Mouse (Mus musculus) retina, embryonic 14.5 days (tissue): ENCODE data around the gene Slco4a1.
A peak's percentile ranks its signal among the peaks of the same experiment; 100 is the strongest.

Experiments used
- DNase-seq: peaks from one replicate; pipeline ENCODE4 v3.0.0-alpha.2; 2015; ENCODE audit warnings: low spot score

Gene Slco4a1

DNA sequence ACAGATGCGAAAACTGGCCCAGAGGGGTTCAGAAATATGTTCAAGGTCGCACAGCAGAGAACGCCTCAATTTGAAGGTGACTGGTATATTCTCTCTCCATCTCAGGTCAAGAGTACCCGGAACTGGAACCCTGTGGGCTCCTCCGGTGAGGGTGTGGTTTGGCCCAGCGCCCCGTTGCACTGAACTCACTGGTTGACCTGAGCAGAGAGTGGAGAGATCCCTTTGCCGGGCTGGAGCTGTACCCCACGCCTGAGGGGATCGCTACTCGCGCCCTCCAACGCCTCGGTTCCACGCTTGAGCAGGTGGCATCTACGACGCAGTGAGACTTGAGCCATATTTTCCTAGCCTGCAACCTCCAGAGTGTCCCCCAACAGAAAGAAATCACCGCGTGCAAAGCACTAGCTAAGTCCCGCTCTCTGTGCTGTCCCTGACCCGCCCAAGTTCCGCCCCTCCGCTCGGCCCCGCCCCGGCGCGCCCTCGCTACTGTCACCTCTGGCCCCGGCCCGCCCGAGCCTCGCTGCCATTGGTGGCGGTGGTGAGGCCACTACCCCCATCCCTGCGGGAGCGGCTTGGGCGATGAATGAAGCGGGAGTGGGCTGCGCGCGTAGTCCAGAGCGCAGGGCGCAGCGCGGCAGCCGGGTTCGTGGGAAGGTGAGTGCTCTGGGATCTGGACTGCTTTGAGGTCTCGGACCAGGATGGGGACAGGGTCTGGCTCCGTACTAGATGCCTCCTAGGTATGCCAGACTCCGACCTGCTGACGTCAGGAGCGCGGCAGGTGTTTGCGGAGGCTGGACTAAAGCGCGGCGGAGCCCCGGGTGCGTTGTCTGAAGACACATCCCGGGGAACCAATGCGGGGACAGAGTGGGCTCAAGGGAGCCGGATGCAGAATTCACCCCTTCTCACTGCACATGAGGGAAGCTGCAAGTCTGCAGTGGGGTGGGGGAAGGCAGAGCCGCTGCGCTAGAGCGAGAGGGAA lies at the start of gene Slco4a1:
Gene Slco4a1, plus strand, starts transcription at position 523 of the 976 bp plus-strand sequence.
- peak; percentile 91 for DNase-seq

DNA sequence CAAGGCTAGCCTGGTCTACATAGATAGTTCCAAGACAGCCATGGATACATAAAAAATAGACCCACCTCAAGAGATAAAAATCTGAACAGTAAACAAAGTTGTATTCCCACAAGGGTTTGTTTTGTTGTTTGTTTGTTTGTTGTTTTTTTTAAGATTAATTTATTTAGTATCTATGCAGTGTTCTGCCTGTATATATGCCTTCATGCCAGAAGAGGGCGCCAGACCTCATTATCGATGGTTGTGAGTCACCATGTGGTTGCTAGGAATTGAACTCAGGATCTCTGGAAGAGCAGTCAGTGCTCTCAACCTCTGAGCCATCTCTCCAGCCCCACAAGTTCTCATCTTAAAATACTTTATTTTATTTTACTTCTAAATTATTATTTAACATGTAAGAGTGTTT lies 47.6 kb upstream of the Slco4a1 start:
- no peak for DNase-seq

DNA sequence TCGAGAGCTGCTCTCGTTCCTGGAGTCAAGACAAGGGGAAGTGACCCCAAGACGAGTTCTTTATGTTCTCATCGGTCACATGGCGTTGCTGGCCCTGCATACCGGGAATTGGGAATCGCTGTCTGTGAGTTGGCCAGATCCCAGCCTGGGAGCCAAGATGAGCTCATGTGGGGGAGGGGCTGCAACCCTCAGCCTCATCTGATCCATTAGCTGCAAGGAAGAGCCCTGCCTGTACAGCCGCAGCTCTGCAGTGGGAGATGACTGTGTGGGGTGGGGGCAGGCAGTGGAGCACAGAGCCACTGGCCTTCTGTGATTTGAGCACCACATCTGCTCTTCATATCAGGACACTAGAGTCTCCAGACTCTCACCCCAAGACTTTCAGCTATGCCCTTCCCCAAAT lies 45.6 kb upstream of the Slco4a1 start:
- DNase-seq = peak; percentile 41

DNA sequence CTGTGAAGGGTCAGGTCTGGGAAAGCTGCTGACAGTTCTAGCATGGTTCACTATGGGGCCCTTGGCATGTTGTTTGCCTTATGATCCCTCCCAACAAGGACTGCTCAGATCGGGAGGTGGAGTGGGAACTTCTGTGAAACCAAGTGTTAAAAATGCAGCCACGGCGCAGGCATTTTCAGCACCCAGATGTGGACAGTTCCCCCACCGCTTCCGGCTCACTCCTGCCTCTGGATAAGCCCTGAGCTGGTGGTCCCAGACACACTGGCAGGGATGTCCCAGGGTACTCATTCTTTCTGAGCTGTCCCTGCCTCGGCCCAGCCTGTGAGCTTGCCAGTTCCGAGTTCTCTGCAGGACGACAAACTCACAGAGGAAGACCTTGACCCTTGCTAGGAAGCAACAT lies 45.0 kb upstream of the Slco4a1 start:
- peak; percentile 59 for DNase-seq

DNA sequence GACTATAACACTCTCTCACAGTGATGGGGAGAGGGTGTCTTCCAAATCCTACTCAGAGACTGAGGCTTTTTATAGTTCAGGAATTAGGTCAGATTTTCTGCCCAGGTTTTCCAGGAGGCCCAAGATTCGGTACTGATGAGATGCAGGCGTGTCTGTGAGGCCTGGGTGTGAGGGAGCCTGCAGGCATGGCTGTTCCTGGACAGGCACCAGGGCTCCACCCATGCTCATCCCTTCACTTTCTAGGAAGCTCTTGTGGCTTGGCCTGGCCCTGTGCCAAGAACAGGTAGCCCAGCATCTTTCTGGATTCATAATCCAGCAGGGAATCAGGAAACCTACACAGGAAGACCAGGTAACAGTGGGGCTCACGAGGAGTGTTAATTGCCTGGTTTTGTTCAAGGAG lies 40.4 kb upstream of the Slco4a1 start:
- DNase-seq = no peak

DNA sequence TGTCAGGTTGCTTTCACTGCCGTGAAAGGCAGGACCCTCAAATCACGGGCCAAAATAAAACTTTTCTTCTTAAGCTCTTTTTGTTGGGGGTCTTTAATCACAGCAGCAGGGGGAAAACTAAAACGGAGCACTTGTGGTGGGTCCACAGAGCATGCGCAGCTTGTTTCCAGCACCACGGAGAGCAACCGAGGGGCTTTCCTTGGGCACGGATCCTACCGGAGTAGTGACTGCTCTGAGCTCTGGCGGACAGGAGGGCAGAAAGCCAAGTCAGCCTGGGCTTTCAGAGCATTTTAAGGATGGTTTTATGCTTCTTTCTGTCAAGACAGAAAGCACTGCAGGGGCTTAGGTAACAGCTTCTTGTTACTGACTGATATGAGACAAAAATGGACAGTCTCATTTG lies 38.3 kb upstream of the Slco4a1 start:
- DNase-seq = peak; percentile 44

DNA sequence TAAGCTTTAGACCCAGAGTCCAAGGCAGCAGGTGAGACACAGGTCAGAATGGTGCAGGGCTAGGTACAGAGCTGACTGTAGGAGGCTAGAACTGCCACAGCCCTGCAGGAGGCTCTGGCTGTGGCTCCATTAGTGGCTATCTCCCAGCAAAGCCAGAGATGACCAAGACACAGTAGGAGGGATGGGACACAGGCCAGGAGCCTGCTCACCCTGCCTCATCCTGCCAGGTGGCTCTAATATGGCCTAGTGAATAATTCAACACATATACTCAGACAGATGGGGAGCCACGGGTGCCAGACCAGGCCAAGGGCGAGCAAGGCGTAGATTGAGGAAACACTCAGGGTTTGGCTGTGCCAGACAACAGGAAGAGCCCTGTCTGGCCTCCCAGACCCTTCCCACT lies 35.4 kb upstream of the Slco4a1 start:
- DNase-seq = no peak

DNA sequence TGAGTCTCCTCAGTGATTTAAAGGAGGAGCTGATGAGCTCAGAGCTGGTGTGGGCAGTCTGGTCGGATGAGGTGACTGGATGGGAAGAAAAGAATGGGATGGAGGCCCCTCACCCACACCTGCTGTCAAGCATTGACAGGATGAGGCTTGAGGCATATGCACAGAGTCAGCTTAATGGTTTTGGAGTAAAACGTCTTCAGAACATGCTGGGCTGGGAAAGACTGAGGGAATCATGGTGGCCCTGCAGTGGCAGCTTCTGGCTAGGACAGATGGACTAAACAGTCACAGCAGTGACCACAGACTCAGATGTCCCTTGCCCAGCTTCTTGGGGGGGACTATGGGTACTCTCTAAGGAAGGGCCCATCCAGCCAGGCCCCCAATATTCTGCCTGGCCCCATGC lies 30.9 kb upstream of the Slco4a1 start:
- DNase-seq = no peak

DNA sequence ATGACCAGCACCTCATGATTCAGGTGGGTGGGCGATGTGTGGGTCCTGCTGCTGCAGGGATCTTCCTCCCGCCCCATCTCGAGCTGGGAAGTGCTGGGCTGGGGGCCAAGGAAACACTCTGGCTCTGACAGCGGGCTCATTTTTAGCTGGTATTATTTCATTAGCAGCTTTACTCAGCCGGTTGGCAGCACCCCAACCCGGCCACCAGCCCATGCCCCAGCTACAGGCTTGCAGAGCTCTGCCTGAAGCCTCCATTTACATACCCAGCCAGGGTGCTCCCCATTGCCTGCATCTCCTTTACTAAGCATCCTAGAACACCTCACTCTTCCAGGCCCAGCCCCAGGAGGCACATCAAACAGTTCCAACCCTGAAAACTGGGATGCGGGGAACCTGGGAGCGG lies 29.0 kb upstream of the Slco4a1 start:
- DNase-seq = no peak

DNA sequence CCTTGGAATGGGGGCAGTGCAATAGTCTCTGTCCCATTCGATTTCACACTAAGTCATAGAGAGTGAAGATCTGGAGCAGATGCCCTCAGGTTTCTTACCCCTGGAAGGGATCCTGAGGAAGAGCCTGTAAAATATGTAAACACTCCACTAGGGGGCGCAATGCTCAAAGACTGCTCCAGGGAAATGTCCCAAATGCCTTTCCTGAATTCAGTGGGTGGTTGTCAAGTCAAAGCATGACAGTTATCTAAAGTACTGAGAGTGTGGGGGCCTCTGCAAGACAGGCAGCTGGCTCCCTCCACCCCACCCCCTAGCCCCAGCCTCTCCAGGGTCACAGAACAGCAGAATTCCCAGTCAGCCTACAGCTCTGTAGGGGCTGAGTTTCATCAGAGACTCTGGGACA lies 27.7 kb upstream of the Slco4a1 start:
- DNase-seq = peak; percentile 73

DNA sequence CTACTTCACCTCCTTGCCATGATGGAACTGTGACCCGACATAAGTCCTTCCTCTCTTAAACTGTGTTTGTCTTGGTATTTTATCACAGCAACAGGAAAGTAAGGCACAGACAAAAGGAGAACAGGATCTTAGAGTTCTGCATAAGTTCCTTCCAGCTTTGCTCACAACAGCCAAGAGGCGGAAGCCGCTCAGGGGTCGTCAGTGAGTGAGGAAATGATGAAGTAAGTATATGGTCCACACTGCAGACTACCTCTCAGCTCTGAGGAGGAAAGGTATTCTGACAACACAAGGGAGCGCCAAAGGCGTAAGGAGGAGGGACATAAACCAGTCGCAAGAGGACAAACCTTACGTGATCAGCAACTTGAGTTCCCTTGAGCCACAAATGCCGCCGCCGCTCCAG lies 25.4 kb upstream of the Slco4a1 start:
- DNase-seq = no peak

DNA sequence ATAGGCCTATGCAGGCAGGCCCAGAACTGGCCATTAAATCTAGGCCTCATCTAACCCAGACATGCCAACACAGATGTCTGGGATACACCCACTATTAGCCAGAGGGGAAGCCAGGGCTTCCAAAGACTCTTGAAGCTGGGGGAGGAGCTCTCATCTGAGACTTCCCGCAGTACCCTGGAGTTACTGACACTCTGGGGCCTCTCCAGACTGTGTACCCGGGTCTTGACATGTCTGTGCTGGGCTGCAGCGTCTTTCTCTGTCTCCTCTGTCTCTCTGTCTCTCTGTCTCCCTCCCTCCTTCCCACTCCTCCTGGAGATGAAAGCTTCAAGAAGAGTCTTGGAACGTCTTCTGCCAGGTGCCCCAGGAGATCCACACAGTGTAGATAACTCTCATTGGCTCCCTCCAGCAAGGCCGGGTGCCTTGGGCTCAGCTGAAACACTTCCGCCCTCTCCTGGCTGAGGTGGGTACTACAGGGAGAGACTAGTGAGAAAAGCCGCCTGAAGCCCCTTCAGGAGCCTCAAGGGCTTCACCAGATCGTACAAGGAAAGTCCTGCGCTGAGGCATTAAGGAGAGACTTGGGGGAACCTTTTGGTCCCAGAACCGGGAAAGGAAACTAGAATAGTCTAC lies 23.9 kb upstream of the Slco4a1 start:
- peak; percentile 95 for DNase-seq

DNA sequence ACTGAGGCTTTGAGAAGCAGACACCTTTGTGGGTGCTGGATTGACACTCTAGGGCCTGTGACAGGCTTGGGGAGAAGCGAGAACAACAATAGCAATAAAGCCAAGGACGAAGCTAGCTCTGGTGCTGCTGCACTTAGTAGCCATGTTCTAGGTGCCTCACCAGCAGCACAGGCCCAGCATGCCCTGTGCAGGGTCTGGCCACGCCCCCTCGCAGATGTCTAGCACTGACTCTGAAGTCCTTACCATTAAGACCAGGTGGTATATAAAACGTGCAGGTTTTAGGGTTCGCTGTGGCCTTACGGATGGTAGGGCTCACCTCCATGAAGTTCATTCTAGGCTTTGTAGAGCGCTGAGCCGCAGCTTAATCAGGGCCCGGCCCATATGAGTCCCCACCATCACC lies 23.3 kb upstream of the Slco4a1 start:
- DNase-seq = no peak

DNA sequence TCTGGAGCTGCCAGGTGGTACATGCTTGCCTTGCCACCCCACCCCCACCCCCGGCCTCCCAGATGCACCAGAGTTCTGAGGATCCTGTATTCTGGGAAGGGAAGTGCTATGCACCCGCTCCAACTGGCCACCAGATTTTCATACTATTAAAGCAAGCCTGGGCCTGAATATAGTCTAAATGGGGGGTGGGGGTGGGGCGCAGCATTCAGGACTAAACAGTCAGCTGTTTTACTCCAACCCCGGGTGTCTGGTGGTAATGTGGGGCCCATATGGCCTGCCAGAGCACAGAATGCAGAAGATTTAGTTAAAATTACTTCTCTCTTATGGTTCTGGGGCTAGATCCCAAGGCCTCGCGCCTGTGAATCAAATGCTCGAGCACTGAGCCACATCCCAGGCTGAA lies 22.7 kb upstream of the Slco4a1 start:
- no peak for DNase-seq

DNA sequence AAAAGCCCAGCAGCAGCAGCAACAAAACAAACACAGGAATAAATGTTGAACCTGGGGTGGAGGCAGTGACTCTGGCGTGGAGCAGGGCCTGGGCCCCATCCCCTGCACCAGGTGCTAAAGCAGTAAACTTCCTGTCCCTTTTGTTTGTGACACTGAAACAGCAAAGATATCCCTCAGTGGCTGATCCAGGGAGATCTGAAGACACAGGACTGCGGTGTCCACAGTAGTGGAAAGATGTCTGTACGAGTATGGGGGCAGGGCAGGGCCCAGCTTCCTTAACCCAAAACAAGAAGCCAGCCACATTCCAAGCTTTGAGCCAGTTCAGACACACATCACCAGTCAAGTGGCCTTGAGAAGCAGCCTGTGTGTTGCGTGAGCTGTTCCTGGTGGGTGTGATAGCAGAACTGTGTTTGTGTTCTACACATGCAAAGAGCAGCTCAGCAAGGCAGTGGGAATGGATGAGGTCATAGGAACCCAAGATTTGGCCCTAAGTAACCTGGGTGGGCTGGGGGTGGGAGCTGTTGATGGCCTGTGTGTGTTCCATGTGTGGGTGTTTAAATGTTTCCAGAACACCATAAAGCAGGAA lies 20.6 kb upstream of the Slco4a1 start:
- no peak for DNase-seq

DNA sequence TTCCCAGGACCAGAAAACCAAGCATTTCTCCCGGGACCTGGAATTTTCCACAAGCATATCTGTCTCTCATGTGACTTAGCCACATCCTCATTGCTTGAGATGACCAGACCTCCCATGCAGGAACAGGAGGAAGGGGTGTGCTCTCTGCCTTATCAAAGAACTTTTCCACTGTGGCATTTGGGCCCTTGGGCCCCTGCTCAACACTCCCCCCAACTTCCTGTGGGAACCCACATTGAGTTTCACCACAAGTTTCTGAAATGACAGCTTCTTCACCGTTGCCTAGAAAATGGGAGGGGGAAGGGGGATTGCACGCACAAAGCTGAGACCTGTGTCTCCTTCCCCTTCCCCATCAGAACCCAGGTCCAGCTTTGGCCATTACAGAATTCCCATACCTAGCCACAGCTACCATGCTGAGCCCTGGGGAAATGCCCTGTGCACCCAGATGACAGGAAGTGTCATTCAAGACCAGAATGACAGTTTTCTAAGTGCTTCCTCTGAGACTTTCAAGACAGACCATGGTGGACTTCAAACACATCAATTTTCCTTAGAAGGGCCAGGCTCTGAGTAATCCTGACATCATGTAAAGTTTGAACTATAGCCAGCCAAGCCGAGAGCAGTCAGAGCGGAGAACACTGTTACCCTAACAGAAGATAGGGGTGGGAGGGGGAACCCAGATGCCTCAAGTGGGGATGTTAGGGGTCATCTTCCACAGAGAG lies 18.7 kb upstream of the Slco4a1 start:
- no peak for DNase-seq

DNA sequence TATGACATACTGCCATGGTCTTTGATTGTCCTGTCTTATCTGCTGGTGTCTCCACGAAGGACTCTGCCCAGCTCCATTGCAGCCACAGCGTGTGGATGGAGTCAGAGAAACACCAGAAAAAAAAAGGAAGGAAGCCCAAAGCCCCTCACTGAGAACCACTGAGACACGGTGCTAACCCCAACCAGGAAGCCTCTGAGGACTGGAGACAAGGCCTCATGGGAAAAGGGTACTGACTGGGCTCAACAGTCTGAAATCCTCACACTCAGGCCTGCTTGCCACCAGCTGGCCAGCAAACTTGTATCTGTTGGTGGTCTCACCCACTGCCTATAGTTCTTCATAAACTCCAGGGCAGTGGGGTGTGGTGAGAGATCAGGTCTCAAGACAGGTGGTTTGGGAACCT lies 16.3 kb upstream of the Slco4a1 start:
- DNase-seq = no peak

DNA sequence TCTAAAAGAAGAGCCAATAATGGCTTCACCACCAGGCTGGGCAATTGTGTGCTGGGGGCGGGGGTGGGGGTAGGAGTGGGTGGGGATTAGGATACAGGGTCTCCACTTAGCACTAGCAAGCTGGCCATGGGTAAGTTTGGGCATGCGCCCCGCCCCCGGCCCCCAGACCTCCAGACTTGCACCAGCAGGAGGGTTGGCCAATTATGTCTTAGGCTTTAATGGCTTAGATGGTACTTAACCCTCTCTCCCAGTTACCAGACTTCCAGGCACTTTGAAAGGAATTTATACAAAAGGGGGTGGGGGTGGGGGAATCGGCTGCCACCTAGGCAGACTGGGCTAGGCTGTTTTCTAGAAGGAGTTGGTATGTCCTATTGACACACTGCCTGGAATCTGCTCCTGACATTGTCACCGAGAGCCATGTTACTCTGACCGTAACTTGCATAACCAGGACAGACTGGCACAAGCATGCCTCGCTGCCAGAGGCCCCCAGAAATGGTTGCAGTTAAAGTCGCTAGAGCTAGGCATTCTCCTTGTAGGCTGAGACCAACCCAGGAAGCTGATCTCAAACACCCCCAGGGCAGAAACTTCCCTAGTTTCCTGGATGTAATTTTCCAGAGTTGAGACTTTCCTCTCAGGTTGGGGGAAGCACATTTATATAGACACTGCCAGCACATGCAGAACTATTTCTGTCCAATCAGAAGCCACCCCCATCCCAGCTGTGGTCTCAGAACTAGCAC lies 15.3 kb upstream of the Slco4a1 start:
- no peak for DNase-seq

DNA sequence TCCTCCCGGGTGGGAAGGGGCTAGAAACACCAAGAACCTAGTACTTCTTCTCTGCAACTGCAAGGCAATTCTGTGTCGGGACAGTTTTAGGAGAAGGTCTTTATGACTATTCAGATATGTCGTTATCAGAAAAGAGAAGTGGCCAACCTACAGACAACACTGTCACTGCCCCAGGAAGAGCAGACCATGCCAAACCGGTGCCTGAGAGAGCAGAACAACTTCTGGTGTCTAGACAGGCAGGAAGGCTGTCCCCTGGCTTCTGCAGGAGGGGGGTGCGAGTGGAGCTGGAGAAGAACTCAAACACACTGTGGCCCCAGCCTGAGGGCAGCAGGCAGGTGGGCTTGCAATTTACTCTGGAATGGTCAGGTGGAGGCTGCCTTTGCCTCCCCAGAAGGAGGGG lies 14.0 kb upstream of the Slco4a1 start:
- no peak for DNase-seq

DNA sequence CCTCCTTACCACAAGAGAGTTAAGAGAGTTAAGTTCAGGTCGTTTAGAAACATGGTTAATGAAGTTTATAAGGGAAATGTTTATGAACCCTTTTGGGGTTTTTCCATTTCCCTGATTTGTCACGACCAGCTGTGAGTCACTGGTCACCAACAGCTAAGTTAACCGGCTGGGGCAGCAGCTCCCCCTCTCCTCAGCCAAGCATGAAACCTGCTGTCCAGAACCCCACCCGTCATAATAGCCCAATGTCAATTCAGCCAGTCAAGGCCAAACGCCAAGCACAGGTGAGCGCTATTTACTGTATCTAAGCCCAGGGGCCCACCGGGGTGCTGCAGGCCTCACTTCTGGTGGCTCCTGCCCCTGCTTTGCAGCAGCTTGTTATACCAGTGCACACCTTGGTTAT lies 12.2 kb upstream of the Slco4a1 start:
- DNase-seq = no peak

DNA sequence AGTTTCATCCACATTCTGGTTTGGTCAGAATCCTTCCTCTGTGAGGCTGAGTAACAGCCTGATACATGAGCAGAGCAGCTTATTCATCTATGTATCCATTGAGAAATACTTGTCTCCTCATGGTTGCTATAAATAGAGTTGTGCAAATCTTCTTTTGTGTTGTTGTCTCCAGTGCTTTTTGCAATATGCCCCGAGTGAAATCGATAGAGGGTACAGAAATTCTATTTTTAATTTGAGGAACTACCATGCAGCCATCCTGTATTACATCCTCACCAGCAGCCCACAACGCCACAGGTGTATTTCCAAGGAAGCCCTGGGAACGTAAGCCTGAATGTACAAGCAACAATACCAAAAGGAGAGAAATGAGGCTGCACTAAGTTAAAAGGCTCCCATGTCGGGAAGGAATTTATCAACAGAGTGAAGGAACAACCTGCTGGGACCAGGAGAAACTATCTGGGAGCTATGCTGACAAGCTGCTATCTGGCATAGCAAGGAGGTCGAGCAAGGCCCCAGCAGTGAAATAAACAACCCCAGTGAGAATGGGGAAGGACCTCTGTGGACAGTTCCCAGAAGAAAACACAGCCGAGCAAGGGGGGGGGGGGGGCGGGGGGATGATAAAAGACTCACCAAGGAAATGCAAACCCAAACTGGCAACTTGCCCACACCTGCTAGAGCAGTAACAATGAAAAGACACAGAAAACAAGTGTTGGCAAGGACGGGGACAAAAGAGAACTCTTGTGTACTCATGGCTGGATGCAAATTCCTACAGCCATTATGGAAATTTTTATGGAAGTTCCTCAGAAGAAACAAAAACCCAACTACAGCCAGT lies 10.9 kb upstream of the Slco4a1 start:
- no peak for DNase-seq
